Mouse (Mus musculus): ENCODE data around the gene Smox. TPM values are rescaled to one million over a fixed set of nuclear protein-coding genes. Genes with fewer than 3 reads are reported as not detected.

Smox gene
- total RNA-seq, 4 experiments from 2014 or later = 76.7 to 289 (median 163) TPM

- DNase-seq (ENCODE audit: low spot score in 2 of 2) = no peak
Measured at GRCm38 (mm10) chr2:131484182-131484581, 7.1 kb upstream of the Smox start.

- no peak for DNase-seq (ENCODE audit: low spot score in 2 of 2)
Measured at GRCm38 (mm10) chr2:131485126-131485525, 6.2 kb upstream of the Smox start.

- no peak for DNase-seq (ENCODE audit: low spot score in 2 of 2)
Measured at GRCm38 (mm10) chr2:131486046-131486445, 5.2 kb upstream of the Smox start.

GRCm38 (mm10) chr2:131487337-131487736, 4.0 kb upstream of the Smox start:
- DNase-seq (ENCODE audit: low spot score in 2 of 2) = no peak

- DNase-seq (ENCODE audit: low spot score in 2 of 2) = no peak
Measured at GRCm38 (mm10) chr2:131488261-131488660, 3.0 kb upstream of the Smox start.

GRCm38 (mm10) chr2:131488870-131489269, 2.4 kb upstream of the Smox start:
- DNase-seq (ENCODE audit: low spot score in 2 of 2) = no peak

GRCm38 (mm10) chr2:131489591-131489990, 1.7 kb upstream of the Smox start:
- DNase-seq (ENCODE audit: low spot score in 2 of 2) = no peak

GRCm38 (mm10) chr2:131491707-131492595, 655 bp downstream of the Smox start:
- peak; percentile 78 to 81 for DNase-seq (ENCODE audit: low spot score in 2 of 2)

- DNase-seq (ENCODE audit: low spot score in 2 of 2) = no peak
Measured at GRCm38 (mm10) chr2:131492596-131493139, 1.4 kb downstream of the Smox start.

GRCm38 (mm10) chr2:131493446-131493845, 2.1 kb downstream of the Smox start:
- no peak for DNase-seq (ENCODE audit: low spot score in 2 of 2)

- DNase-seq (ENCODE audit: low spot score in 2 of 2) = no peak
Measured at GRCm38 (mm10) chr2:131495256-131495655, 4.0 kb downstream of the Smox start.

GRCm38 (mm10) chr2:131496125-131496820, 5.0 kb downstream of the Smox start:
- no peak for DNase-seq (ENCODE audit: low spot score in 2 of 2)

GRCm38 (mm10) chr2:131497224-131497856, 6.0 kb downstream of the Smox start:
- no peak for DNase-seq (ENCODE audit: low spot score in 2 of 2)

GRCm38 (mm10) chr2:131498219-131498618, 6.9 kb downstream of the Smox start:
- peak in 1 of 2 experiments; percentile 54 for DNase-seq (ENCODE audit: low spot score in 2 of 2)

- no peak for DNase-seq (ENCODE audit: low spot score in 2 of 2)
Measured at GRCm38 (mm10) chr2:131499290-131499845, 8.1 kb downstream of the Smox start.

GRCm38 (mm10) chr2:131501886-131502285, 10.6 kb downstream of the Smox start:
- DNase-seq (ENCODE audit: low spot score in 2 of 2) = no peak

- DNase-seq (ENCODE audit: low spot score in 2 of 2) = no peak
Measured at GRCm38 (mm10) chr2:131502561-131502960, 11.3 kb downstream of the Smox start.

GRCm38 (mm10) chr2:131505431-131505830, 14.1 kb downstream of the Smox start:
- no peak for DNase-seq (ENCODE audit: low spot score in 2 of 2)

- peak in 1 of 2 experiments; percentile 47 for DNase-seq (ENCODE audit: low spot score in 2 of 2)
Measured at GRCm38 (mm10) chr2:131506358-131506757, 15.1 kb downstream of the Smox start.

- no peak for DNase-seq (ENCODE audit: low spot score in 2 of 2)
Measured at GRCm38 (mm10) chr2:131508501-131508900, 17.2 kb downstream of the Smox start.

GRCm38 (mm10) chr2:131509671-131510313, 18.5 kb downstream of the Smox start:
- peak; percentile 77 to 85 for DNase-seq (ENCODE audit: low spot score in 2 of 2)
